Mouse (Mus musculus): ENCODE data around the gene Camta1.
A peak's percentile ranks its signal among the peaks of the same experiment; 100 is the strongest.

- TF ChIP-seq CTCF (IDR thresholded peaks at IDR 0.05; ENCODE audit: borderline replicate concordance, insufficient read depth, low read depth, low read length) (peak; percentile 32; the same call in 1 of the 2 replicates), POLR2A (IDR thresholded peaks at IDR 0.05; ENCODE audit: borderline replicate concordance, insufficient read depth, low read length) (no peak)
Observed at GRCm38 (mm10) chr4:151160932-151161331, 700.7 kb downstream of the Camta1 start.
